Mouse (Mus musculus): ENCODE measurements around the gene Dpysl5. TPM values are rescaled to one million over a fixed set of nuclear protein-coding genes. Genes with fewer than 3 reads are reported as not detected.

The Dpysl5 gene
- polyA plus RNA-seq, 1 experiment from 2014 or later: 3.9 TPM

GRCm38 (mm10) chr5:30814424-30815119 is 103.2 kb downstream of the Dpysl5 start, which contains the start of gene Mapre3:
Mapre3 (plus strand) TSS chr5:30814641.
- H3K27ac ChIP-seq (replicated peaks; ENCODE audit: low read depth, low read length): peak within 1 kb of the TSS; percentile 68; the same call in 1 of the 2 replicates
- H3K36me3 ChIP-seq (ENCODE audit: control insufficient read depth, insufficient read depth, low read length): no peaks in the 10 kb centered on the region
- DNase-seq (ENCODE audit: low spot score) (peak; percentile 95), ATAC-seq (ENCODE audit: insufficient number of reproducible peaks, low FRiP score, low TSS enrichment, low read depth) (peak; percentile 93)
- no peaks in the 10 kb centered on the region for H3K27me3 ChIP-seq (ENCODE audit: control insufficient read depth, insufficient read depth, low read length)
- peak within 1 kb of the TSS; percentile 85 for H3K4me3 ChIP-seq (ENCODE audit: low read depth, low read length)
- WGBS: under 1% methylated on average over 41 of the region's 59 CpGs
- H3K4me2 ChIP-seq (ENCODE audit: low read depth, severe bottlenecking): peak within 1 kb of the TSS; percentile 88
- no peaks in the 10 kb centered on the region for H3K9me3 ChIP-seq (ENCODE audit: control insufficient read depth, low read length)
- 0 out of 2 replicates have a peak, but pooled peaks cover 10% of the 10 kb centered on the region for H3K4me1 ChIP-seq (ENCODE audit: control insufficient read depth, insufficient read depth, low read length)
- peak within 1 kb of the TSS; percentile 85 for H3K9ac ChIP-seq (ENCODE audit: low read length)

DNA sequence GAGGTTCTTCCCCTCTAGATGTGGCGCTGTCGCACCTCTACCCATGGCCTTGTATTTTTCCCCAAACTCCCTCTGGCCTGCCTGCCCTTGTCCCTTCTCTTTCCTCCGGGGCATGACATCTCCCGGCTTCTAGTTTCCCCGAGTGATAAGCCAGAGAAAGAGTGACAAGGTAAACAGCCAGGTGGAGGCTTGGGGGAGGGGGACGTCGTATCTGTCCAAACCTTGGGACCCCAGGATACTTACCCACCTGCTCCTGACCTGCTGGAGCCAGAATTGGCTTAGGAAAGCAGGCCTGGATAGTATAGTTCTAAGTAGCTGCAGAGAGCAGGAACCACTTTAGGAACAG is 103.7 kb downstream of the Dpysl5 start:
- WGBS: 4% methylated on average over 7 of the region's 7 CpGs
- ATAC-seq (ENCODE audit: insufficient number of reproducible peaks, low FRiP score, low TSS enrichment, low read depth): no peak
- DNase-seq (ENCODE audit: low spot score): no peak
- peak overlapping the region; percentile 88 for H3K4me2 ChIP-seq (ENCODE audit: low read depth, severe bottlenecking)
- H3K36me3 ChIP-seq (ENCODE audit: control insufficient read depth, insufficient read depth, low read length): no peaks in the 10 kb centered on the region
- no peaks in the 10 kb centered on the region for H3K27me3 ChIP-seq (ENCODE audit: control insufficient read depth, insufficient read depth, low read length)
- H3K4me3 ChIP-seq (ENCODE audit: low read depth, low read length): peak overlapping the region; percentile 85
- H3K27ac ChIP-seq (replicated peaks; ENCODE audit: low read depth, low read length): peak overlapping the region; percentile 68; the same call in 1 of the 2 replicates
- H3K4me1 ChIP-seq (ENCODE audit: control insufficient read depth, insufficient read depth, low read length): 0 out of 2 replicates have a peak, but pooled peaks cover 10% of the 10 kb centered on the region
- no peaks in the 10 kb centered on the region for H3K9me3 ChIP-seq (ENCODE audit: control insufficient read depth, low read length)
- H3K9ac ChIP-seq (ENCODE audit: low read length): peak overlapping the region; percentile 85

- no peak overlapping the region for H3K4me2 ChIP-seq (ENCODE audit: low read depth, severe bottlenecking)
- no peak overlapping the region for H3K27ac ChIP-seq (replicated peaks; ENCODE audit: low read depth, low read length)
- no peaks in the 10 kb centered on the region for H3K27me3 ChIP-seq (ENCODE audit: control insufficient read depth, insufficient read depth, low read length)
- H3K4me1 ChIP-seq (ENCODE audit: control insufficient read depth, insufficient read depth, low read length): 0 out of 2 replicates have a peak, but pooled peaks cover 10% of the 10 kb centered on the region
- no peak for ATAC-seq (ENCODE audit: insufficient number of reproducible peaks, low FRiP score, low TSS enrichment, low read depth)
- H3K36me3 ChIP-seq (ENCODE audit: control insufficient read depth, insufficient read depth, low read length): no peaks in the 10 kb centered on the region
- H3K4me3 ChIP-seq (ENCODE audit: low read depth, low read length): no peak overlapping the region
- WGBS: 73% methylated on average over 8 of the region's 8 CpGs
- H3K9ac ChIP-seq (ENCODE audit: low read length): no peak overlapping the region
- H3K9me3 ChIP-seq (ENCODE audit: control insufficient read depth, low read length): no peaks in the 10 kb centered on the region
- DNase-seq (ENCODE audit: low spot score): no peak
Measured at GRCm38 (mm10) chr5:30816261-30816791, 105.0 kb downstream of the Dpysl5 start.

- no peak overlapping the region for H3K4me3 ChIP-seq (ENCODE audit: low read depth, low read length)
- ATAC-seq (ENCODE audit: insufficient number of reproducible peaks, low FRiP score, low TSS enrichment, low read depth) (no peak), DNase-seq (ENCODE audit: low spot score) (no peak)
- 89% methylated on average over 8 of the region's 8 CpGs for WGBS
- H3K27me3 ChIP-seq (ENCODE audit: control insufficient read depth, insufficient read depth, low read length): no peaks in the 10 kb centered on the region
- H3K9ac ChIP-seq (ENCODE audit: low read length): no peak overlapping the region
- no peak overlapping the region for H3K27ac ChIP-seq (replicated peaks; ENCODE audit: low read depth, low read length)
- no peaks in the 10 kb centered on the region for H3K36me3 ChIP-seq (ENCODE audit: control insufficient read depth, insufficient read depth, low read length)
- no peaks in the 10 kb centered on the region for H3K9me3 ChIP-seq (ENCODE audit: control insufficient read depth, low read length)
- H3K4me2 ChIP-seq (ENCODE audit: low read depth, severe bottlenecking): no peak overlapping the region
- 0 out of 2 replicates have a peak, but pooled peaks cover 10% of the 10 kb centered on the region for H3K4me1 ChIP-seq (ENCODE audit: control insufficient read depth, insufficient read depth, low read length)
Measured at GRCm38 (mm10) chr5:30818758-30819309, 107.5 kb downstream of the Dpysl5 start.

GRCm38 (mm10) chr5:30822689-30823088 is 111.3 kb downstream of the Dpysl5 start:
- H3K27me3 ChIP-seq (ENCODE audit: control insufficient read depth, insufficient read depth, low read length): no peaks in the 10 kb centered on the region
- no peak for ATAC-seq (ENCODE audit: insufficient number of reproducible peaks, low FRiP score, low TSS enrichment, low read depth)

GRCm38 (mm10) chr5:30823091-30823490 is 111.7 kb downstream of the Dpysl5 start:
- H3K36me3 ChIP-seq (ENCODE audit: control insufficient read depth, insufficient read depth, low read length): no peaks in the 10 kb centered on the region
- H3K4me1 ChIP-seq (ENCODE audit: control insufficient read depth, insufficient read depth, low read length): no peaks in the 10 kb centered on the region
- no peaks in the 10 kb centered on the region for H3K27me3 ChIP-seq (ENCODE audit: control insufficient read depth, insufficient read depth, low read length)
- no peak for ATAC-seq (ENCODE audit: insufficient number of reproducible peaks, low FRiP score, low TSS enrichment, low read depth)
- no peak overlapping the region for H3K4me2 ChIP-seq (ENCODE audit: low read depth, severe bottlenecking)
- WGBS: 88% methylated on average over 3 of the region's 3 CpGs
- H3K9ac ChIP-seq (ENCODE audit: low read length): no peak overlapping the region
- DNase-seq (ENCODE audit: low spot score): no peak
- H3K4me3 ChIP-seq (ENCODE audit: low read depth, low read length): no peak overlapping the region
- no peaks in the 10 kb centered on the region for H3K9me3 ChIP-seq (ENCODE audit: control insufficient read depth, low read length)
- no peak overlapping the region for H3K27ac ChIP-seq (replicated peaks; ENCODE audit: low read depth, low read length)

More at GRCm38 (mm10) chr5:30822689-30823088, 111.3 kb downstream of the Dpysl5 start:
- H3K4me2 ChIP-seq (ENCODE audit: low read depth, severe bottlenecking): no peak overlapping the region
- no peaks in the 10 kb centered on the region for H3K4me1 ChIP-seq (ENCODE audit: control insufficient read depth, insufficient read depth, low read length)
- DNase-seq (ENCODE audit: low spot score): no peak
- H3K9me3 ChIP-seq (ENCODE audit: control insufficient read depth, low read length): no peaks in the 10 kb centered on the region
- H3K36me3 ChIP-seq (ENCODE audit: control insufficient read depth, insufficient read depth, low read length): no peaks in the 10 kb centered on the region
- H3K9ac ChIP-seq (ENCODE audit: low read length): no peak overlapping the region
- H3K27ac ChIP-seq (replicated peaks; ENCODE audit: low read depth, low read length): no peak overlapping the region
- no peak overlapping the region for H3K4me3 ChIP-seq (ENCODE audit: low read depth, low read length)
- WGBS: 80% methylated on average over 5 of the region's 5 CpGs

GRCm38 (mm10) chr5:30824124-30824988 is 113.0 kb downstream of the Dpysl5 start:
- 87% methylated on average over 11 of the region's 11 CpGs for WGBS
- no peak for DNase-seq (ENCODE audit: low spot score)
- no peaks in the 10 kb centered on the region for H3K9me3 ChIP-seq (ENCODE audit: control insufficient read depth, low read length)
- H3K4me1 ChIP-seq (ENCODE audit: control insufficient read depth, insufficient read depth, low read length): no peaks in the 10 kb centered on the region
- H3K4me2 ChIP-seq (ENCODE audit: low read depth, severe bottlenecking): no peak overlapping the region
- H3K36me3 ChIP-seq (ENCODE audit: control insufficient read depth, insufficient read depth, low read length): no peaks in the 10 kb centered on the region
- ATAC-seq (ENCODE audit: insufficient number of reproducible peaks, low FRiP score, low TSS enrichment, low read depth): no peak
- H3K4me3 ChIP-seq (ENCODE audit: low read depth, low read length): no peak overlapping the region
- no peaks in the 10 kb centered on the region for H3K27me3 ChIP-seq (ENCODE audit: control insufficient read depth, insufficient read depth, low read length)
- H3K9ac ChIP-seq (ENCODE audit: low read length): no peak overlapping the region
- H3K27ac ChIP-seq (replicated peaks; ENCODE audit: low read depth, low read length): no peak overlapping the region

DNA sequence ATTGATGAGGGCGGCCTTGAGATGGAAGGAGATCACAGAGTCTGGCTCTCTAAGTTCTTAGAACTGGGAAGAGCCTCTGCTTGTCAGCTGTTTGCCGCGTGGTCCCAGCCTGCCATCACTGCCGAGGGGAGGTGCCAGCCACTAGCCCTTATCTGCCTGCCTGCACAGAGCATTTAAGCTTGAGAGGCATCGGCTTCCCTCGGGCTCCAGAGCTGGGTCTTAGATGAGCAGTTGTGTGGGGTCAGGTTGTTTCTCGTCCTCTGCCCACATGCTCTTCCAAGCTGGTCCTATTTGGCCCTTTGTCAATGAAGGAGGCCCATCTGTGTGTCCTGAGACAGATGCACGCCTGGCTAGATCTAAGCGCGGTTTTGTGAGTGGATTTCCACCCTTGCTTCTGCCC is 113.8 kb downstream of the Dpysl5 start:
- Histone ChIP-seq H3K4me2 (ENCODE audit: low read depth, severe bottlenecking) (no peak overlapping the region), H3K27me3 (ENCODE audit: control insufficient read depth, insufficient read depth, low read length) (no peaks in the 10 kb centered on the region), H3K4me3 (ENCODE audit: low read depth, low read length) (no peak overlapping the region), H3K4me1 (ENCODE audit: control insufficient read depth, insufficient read depth, low read length) (no peaks in the 10 kb centered on the region), H3K36me3 (ENCODE audit: control insufficient read depth, insufficient read depth, low read length) (no peaks in the 10 kb centered on the region), H3K27ac (replicated peaks; ENCODE audit: low read depth, low read length) (no peak overlapping the region), H3K9ac (ENCODE audit: low read length) (no peak overlapping the region), H3K9me3 (ENCODE audit: control insufficient read depth, low read length) (no peaks in the 10 kb centered on the region)
- WGBS: 73% methylated on average over 10 of the region's 10 CpGs
- DNase-seq (ENCODE audit: low spot score) (no peak), ATAC-seq (ENCODE audit: insufficient number of reproducible peaks, low FRiP score, low TSS enrichment, low read depth) (no peak)
